Mouse (Mus musculus): ENCODE data around the gene Pced1b.

- no peak for TF ChIP-seq CTCF (conservative IDR thresholded peaks at IDR 0.05; ENCODE audit: low read length)
- no peak for TF ChIP-seq NANOG (IDR thresholded peaks at IDR 0.05; ENCODE audit: borderline replicate concordance, low read length)
Measured at GRCm38 (mm10) chr15:97282572-97282881, 35.6 kb downstream of the Pced1b start.
